In genomic region chr10:115978992-115979391, GRCm38 (mm10) we compare ENCODE assay signal across 18 mouse cellular contexts. TPM values are rescaled to one million over a fixed set of nuclear protein-coding genes. Genes with fewer than 3 reads are reported as not detected.
DNase-seq lines count a peak whose midpoint lies in the region; ATAC-seq lines count a peak whose summit lies in the region.
"Had no signal": no experiment of that assay in that cellular context is flagged by ENCODE, and none has a peak within 500 bp of the region (broad histone marks: within the 10 kb centered on the region; RNA-seq: fewer than 3 reads in every experiment).

No protein-coding gene starts in this region.

- no peak overlapping the region for H3K27ac ChIP-seq in heart, embryonic 12.5 days (ENCODE audit: poor library complexity, severe bottlenecking)
- no peak overlapping the region for H3K27ac ChIP-seq in midbrain, embryonic 10.5 days (replicated peaks)
- H3K27ac ChIP-seq: kidney, embryonic 15.5 days; limb, embryonic 13.5 days; macrophage; midbrain, embryonic 13.5 days had no signal

- peak; percentile 92 for DNase-seq in heart, adult 11 months
- DNase-seq in ovary, postnatal 14 days (ENCODE audit: low spot score) = peak; percentile 3
- DNase-seq in ovary, adult 18-20 months (ENCODE audit: low spot score) = no peak
- DNase-seq in heart, adult 8-10 months (ENCODE audit: low spot score) = peak; percentile 17
- DNase-seq in lung, postnatal 10 days = peak; percentile 12
- DNase-seq in midbrain, embryonic 10.5 days (ENCODE audit: low spot score) = no peak
- no peak for DNase-seq in right cerebral cortex, postnatal 14 days
- DNase-seq: cerebellum, adult 11-12 months; right cerebral cortex, adult 18-20 months had no signal

- H3K9ac ChIP-seq in heart, embryonic 12.5 days = no peak overlapping the region
- H3K9ac ChIP-seq: kidney, embryonic 15.5 days; limb, embryonic 13.5 days; midbrain, embryonic 13.5 days had no signal

- no peaks in the 10 kb centered on the region for H3K36me3 ChIP-seq in heart, embryonic 12.5 days
- no peaks in the 10 kb centered on the region for H3K36me3 ChIP-seq in midbrain, embryonic 10.5 days
- H3K36me3 ChIP-seq: kidney, embryonic 15.5 days; limb, embryonic 13.5 days; midbrain, embryonic 13.5 days had no signal

- no peak overlapping the region for H3K4me3 ChIP-seq in heart, embryonic 12.5 days
- H3K4me3 ChIP-seq in midbrain, embryonic 10.5 days = no peak overlapping the region
- H3K4me3 ChIP-seq: kidney, embryonic 15.5 days; limb, embryonic 13.5 days; midbrain, embryonic 13.5 days; myocyte had no signal

- H3K27me3 ChIP-seq in heart, embryonic 12.5 days (replicated peaks) = no peaks in the 10 kb centered on the region
- H3K27me3 ChIP-seq in midbrain, embryonic 10.5 days (ENCODE audit: low read depth, poor library complexity, severe bottlenecking) = no peaks in the 10 kb centered on the region
- H3K27me3 ChIP-seq: kidney, embryonic 15.5 days; limb, embryonic 13.5 days; midbrain, embryonic 13.5 days had no signal

- H3K4me1 ChIP-seq in heart, embryonic 12.5 days (replicated peaks) = no peaks in the 10 kb centered on the region
- no peaks in the 10 kb centered on the region for H3K4me1 ChIP-seq in midbrain, embryonic 10.5 days
- H3K4me1 ChIP-seq: kidney, embryonic 15.5 days; limb, embryonic 13.5 days; midbrain, embryonic 13.5 days had no signal

- no peak for ATAC-seq in heart, embryonic 12.5 days (ENCODE audit: insufficient number of reproducible peaks, low FRiP score)
- ATAC-seq: activated CD4-positive, CD25-positive, alpha-beta regulatory T cell, adult 4 months; forebrain, embryonic 14.5 days; midbrain, embryonic 13.5 days had no signal

- H3K9me3 ChIP-seq in heart, embryonic 12.5 days (replicated peaks) = no peaks in the 10 kb centered on the region
- no peaks in the 10 kb centered on the region for H3K9me3 ChIP-seq in midbrain, embryonic 10.5 days (replicated peaks)
- H3K9me3 ChIP-seq: kidney, embryonic 15.5 days; limb, embryonic 13.5 days; midbrain, embryonic 13.5 days had no signal

- 46% methylated on average over 7 of the region's 7 CpGs for WGBS in heart, embryonic 12.5 days
- 72% methylated on average over 7 of the region's 7 CpGs for WGBS in midbrain, embryonic 10.5 days

- H3K4me2 ChIP-seq in heart, embryonic 12.5 days = no peak overlapping the region
- H3K4me2 ChIP-seq: kidney, embryonic 15.5 days; limb, embryonic 13.5 days; midbrain, embryonic 13.5 days had no signal

RNA-seq across cellular contexts. Expression of gene Ptprr, which starts 39.0 kb away (rescaled TPM):
- 0.80 and 1.0 TPM in 2 replicates for polyA plus RNA-seq in heart, embryonic 12.5 days (2016; fragmentation: Nextera tagmentation; extraction: Ambion mirVana)
- total RNA-seq in heart, adult 8-10 months (2022) = 1 to 10 TPM; 1.3 to 1.7 (median 1.4) TPM
- polyA plus RNA-seq in midbrain, embryonic 10.5 days (2016; fragmentation: Nextera tagmentation; extraction: Ambion mirVana) = 0.93 and 2.3 TPM in 2 replicates
- total RNA-seq: neutrophil, adult 5-6 weeks had no signal
- polyA plus RNA-seq: activated CD4-positive, CD25-positive, alpha-beta regulatory T cell, adult 4 months; macrophage had no signal

Comparison
In these comparisons a context has a peak if more than half of its experiments do, and no peak if none do; other contexts are left out.
1. DNase-seq: peak in heart, adult 11 months (single experiment), ovary, postnatal 14 days (single experiment), heart, adult 8-10 months (single experiment) and lung, postnatal 10 days (single experiment); none in ovary, adult 18-20 months (single experiment), midbrain, embryonic 10.5 days (single experiment) and right cerebral cortex, postnatal 14 days (single experiment).